Mouse (Mus musculus): Measurements from ENCODE around the gene Aspg. TPM values are rescaled to one million over a fixed set of nuclear protein-coding genes. Genes with fewer than 3 reads are reported as not detected.
A peak's percentile ranks its signal among the peaks of the same experiment; 100 is the strongest.

Gene Aspg
- total RNA-seq, 2 experiments from 2014 or later: 32.9 to 41.5 TPM

- DNase-seq (ENCODE audit: low spot score in 2 of 2): no peak
These were observed 6.4 kb downstream of the Aspg start for GRCm38 (mm10) chr12:112112686-112113396.

- DNase-seq (ENCODE audit: low spot score in 2 of 2): peak; percentile 90 to 91
These were observed 7.2 kb downstream of the Aspg start for GRCm38 (mm10) chr12:112113710-112114109.

DNA sequence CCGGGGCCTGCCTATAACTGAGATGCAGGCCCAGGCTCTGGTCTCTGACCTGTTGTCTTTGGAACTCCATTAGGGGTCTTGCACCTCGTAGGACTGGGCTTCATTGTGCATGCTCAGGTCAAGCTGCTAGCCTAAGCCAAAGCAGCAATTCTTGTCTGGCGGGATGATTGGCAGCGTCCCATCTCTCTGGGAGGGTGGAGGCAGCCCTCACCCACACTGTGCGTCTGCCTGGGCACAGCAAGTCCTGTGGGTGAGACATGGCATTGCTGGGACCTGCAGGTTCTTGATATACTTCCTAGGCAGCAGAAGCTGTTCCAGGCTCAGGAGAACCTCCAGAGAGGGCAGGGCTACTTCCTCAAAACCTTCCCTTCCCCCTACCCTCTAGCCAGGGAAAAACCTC lies 10.5 kb downstream of the Aspg start:
- DNase-seq (ENCODE audit: low spot score in 2 of 2): no peak

- no peak for DNase-seq (ENCODE audit: low spot score in 2 of 2)
These were observed 11.2 kb downstream of the Aspg start for GRCm38 (mm10) chr12:112117649-112118048.

- DNase-seq (ENCODE audit: low spot score in 2 of 2): no peak
These were observed 14.7 kb downstream of the Aspg start for GRCm38 (mm10) chr12:112121188-112121587.

- no peak for DNase-seq (ENCODE audit: low spot score in 2 of 2)
These were observed 19.4 kb downstream of the Aspg start for GRCm38 (mm10) chr12:112125903-112126302.

DNA sequence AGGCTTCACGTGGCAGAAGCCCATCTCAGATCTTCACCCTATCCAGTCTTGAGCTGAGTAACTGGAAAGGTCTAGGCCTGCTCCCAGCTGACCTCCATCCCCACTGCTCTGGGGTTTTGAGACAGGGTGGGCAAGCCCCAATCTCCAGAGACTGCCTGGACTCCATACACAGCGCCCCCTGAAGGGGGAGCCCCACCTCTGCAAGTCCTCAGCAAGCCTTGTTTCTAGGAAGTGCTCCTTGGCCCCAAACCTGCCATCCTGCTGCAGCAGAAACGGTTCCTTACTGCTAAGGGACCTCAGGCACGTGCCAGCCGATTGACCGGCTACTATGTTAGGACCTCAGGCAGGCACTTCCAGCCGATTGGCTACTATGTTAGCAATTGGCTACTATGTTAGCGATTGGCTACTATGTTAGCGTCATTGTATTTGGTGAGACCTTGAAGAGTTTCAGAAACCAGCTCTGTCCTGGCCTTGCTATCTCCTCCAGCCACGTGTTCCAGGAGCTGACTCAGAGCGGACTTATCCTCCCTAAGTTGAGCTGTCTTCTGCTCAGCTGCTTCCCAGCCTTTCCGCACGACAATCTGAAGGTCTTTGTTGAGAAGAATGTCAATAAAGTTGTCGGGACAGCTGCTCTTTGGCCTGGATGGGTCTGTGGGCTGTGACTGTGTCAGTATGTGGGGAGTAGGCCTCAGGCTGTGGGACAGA lies 20.6 kb downstream of the Aspg start:
- peak in 1 of 2 experiments; percentile 42 for DNase-seq (ENCODE audit: low spot score in 2 of 2)

DNA sequence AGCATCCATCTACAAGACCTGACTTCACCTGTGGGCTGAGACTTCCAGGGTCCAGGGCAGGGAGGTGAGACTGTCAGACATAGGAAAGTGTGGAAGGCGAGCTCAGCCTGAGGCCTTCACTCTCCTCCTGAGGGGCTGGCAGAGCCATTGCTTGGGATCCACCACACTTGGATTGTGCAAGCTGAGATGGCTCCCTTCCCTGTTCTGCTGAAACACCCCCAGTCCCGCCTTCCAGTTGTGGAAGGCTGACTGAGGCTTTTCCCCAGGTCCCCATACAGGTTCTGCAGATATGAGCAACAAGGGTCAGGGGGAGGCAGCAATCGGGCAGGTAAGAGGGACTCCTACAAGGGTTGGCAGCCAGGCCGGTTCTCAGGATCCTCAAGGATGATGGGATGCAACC lies 22.0 kb downstream of the Aspg start:
- no peak for DNase-seq (ENCODE audit: low spot score in 2 of 2)

DNA sequence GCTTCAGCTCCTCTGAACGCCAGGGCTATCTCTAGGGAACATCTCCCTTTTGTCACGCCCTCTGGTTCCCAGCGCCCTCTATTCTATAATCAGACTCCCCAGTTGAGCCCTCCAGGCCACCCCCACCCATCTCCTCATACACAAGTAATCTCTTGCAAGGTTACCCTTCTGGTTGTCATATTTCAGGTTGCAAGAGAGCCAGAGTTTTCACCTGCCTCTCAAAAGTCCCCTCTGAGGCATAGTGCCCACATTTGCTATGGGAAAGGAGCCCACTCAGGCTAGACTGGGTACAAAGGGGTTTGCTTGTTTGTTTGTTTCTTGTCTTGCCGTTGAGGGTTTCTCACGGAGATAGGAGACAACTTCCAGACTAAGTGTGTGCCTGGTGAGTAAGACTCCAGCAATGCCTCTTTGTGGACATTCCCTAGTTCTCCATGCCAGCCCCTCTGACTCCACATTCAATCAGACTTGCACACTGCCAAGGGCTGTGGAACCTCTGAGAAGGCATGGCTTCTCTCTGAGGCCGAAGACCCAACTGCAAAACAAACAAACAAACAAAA lies 22.9 kb downstream of the Aspg start:
- no peak for DNase-seq (ENCODE audit: low spot score in 2 of 2)

DNA sequence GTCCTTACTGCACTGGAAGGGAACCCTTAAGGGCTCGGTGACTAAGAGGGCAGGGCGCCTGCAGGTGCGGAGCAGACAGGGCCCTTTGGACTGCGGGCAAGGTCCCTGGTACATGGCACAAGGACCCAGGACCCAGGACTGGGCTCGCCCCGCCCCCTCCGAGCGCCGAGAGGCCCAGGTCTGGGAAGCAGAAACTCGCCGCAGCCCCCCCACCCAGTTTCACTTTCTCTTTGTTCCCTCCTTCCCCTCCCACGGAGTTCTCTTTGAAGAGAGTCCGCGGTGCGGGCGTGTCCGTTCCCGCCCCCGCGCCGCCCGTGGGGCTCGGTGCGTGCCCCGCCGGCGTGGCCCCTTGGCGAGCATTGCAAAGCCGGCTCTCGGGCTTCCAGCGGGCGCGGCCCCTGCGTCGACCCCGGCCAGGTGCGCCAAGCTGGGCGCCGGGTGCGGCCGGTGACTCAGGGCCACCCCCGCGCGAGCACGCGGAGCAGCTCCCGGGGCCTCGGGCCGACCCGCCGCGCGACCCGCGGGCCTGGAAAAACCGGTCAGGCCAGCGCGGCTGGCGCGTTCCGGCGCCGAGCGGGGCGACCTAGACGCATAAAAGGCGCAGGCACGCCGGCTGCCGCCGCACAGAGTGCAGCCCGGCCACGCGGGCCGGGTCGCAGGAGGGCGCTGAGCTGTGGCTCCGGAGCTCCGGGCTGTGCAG lies 23.8 kb downstream of the Aspg start:
- DNase-seq (ENCODE audit: low spot score in 2 of 2): peak; percentile 58

DNA sequence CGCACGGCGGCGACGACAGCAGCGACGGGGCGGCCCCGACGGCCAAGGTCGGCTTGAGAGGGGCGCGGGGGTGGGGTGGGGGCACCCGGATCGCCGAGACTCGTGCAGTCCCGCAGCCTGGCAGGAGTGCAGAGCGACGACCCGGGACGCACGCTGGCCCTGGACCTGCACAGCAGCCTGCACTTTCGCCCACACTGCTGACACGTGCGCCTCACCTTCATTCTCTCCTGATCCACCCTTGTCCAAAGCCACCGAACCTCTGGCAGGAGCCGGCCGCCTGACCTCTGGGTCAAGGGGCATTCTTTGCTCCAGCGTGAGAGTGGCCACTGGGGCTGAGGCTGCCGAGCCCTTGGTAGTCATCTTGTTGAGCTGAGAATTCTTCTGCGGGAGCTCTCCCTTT lies 24.5 kb downstream of the Aspg start:
- no peak for DNase-seq (ENCODE audit: low spot score in 2 of 2)

GRCm38 (mm10) chr12:112140231-112140630 lies 33.8 kb downstream of the Aspg start:
- peak in 1 of 2 experiments; percentile 54 for DNase-seq (ENCODE audit: low spot score in 2 of 2)

DNA sequence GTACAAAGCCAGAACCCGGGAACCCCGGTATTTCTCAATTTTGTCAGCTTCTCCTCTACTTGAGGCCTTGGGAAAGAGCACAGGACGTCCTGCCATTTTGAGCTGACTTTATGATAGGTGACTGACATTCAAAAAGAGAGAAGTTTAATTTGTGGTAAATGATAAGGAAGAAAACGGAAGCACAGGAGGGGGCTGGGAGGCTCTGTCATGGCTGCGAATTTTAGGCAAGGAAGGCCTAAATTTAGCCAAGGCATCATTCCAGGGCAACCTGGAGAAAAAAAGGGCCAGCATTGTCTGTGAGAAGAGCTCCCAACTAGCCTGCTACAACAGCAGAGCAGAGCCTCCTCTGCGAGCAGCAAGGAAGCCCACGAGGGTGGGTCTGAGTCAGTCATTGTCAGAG lies 34.3 kb downstream of the Aspg start:
- no peak for DNase-seq (ENCODE audit: low spot score in 2 of 2)

GRCm38 (mm10) chr12:112141300-112141699 lies 34.8 kb downstream of the Aspg start:
- DNase-seq (ENCODE audit: low spot score in 2 of 2): peak; percentile 46 to 51

DNA sequence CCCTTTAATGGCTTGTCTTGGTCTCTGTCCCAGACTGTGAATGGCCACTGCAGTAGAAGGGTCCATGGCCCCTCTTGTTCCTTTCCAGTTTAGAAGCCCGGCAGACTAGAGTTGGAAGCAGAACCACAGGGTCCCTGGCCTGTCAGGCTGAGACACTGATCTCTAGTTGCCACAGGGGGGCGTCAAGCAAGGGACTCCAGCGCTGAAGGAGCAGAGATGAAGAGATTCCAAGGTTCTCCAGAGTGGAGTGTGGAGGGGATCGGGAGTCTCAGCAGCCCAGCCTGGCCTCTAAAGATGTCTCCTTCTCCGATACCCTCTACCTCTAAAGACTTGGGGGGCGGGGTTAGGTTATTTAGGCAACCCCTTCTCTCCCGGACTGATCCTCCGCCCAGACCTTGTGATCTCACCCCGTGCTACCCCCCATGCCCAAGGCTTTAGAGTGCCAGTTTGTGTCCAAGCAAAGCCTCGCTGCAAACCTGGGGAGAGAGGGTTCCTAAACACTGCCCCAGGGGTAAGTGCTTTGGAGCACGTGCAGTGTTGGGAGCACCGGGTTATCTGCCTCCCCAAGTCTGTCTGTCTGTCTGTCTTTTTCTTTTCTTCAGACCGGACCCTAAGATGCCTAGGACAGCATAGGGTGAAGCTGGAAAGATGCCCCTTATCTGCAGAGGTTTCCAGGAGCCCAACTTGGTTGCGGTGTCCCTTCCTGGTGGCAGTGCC lies 36.8 kb downstream of the Aspg start:
- DNase-seq (ENCODE audit: low spot score in 2 of 2): no peak

DNA sequence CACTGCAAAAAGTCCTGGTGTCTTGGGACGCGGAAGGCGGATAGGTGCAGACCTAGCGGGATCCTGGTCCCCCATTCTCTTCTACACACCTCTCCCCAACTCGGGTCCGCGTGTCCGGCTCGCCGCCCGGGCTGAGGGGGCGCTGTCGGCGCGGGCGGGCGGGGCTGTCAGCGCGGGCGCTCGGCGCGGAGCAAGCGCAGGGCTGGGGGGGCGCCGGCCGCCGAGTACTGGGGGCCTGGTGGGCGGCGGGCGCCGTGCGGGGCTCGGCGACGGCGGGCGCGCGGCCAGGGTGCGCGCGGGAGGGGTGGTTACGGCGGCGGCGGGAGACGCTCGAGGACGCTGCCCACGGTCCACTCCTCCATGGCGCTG lies 37.3 kb downstream of the Aspg start:
- no peak for DNase-seq (ENCODE audit: low spot score in 2 of 2)

GRCm38 (mm10) chr12:112144377-112145115 lies 38.1 kb downstream of the Aspg start:
- DNase-seq (ENCODE audit: low spot score in 2 of 2): no peak

DNA sequence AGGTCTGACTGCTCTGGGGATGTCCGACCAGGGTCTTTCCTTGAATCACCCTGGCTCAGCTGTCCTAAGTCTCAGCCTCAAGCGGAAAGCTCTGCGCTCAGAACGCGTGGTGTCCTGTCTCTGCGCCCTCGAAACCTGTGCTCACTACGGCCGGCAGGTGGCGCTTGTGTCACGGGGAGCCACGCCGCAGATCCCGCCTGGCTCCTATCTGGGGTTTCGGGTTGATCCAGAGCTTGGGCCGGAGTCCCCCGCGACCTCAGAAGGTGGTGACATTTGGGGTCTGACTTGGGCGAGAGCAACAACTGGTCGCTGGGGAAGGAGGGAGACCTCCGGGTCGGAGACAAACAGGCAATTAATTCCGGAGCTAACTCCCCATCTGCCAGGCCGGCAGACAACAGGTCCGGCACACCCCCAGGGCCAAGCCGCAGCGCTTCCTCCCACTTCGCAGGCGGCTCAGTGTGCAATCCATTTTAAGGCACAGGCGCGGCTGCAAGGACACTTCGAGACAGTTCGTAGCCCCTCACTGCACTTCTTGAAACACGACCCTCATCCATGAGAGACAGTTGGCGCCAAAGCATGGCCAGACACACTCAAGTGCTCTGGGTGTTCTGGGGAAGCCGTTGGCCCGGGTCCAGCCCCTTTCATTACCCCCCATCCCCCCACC lies 38.9 kb downstream of the Aspg start:
- peak; percentile 89 to 91 for DNase-seq (ENCODE audit: low spot score in 2 of 2)

- peak; percentile 60 to 70 for DNase-seq (ENCODE audit: low spot score in 2 of 2)
These were observed 39.6 kb downstream of the Aspg start, which contains the start of gene Kif26a for GRCm38 (mm10) chr12:112145875-112146651. Gene Kif26a (plus strand): TSS chr12:112146208.
